Mouse (Mus musculus) C2C12 (cell line): Measurements from ENCODE around the gene Cox6a2. TPM values are rescaled to one million over a fixed set of nuclear protein-coding genes. Genes with fewer than 3 reads are reported as not detected.

ENCODE experiments used
- H3K27me3 ChIP-seq: one replicate; pipeline ENCODE4 v1.6.1; 2011; ENCODE audit not compliant: control insufficient read depth, insufficient read depth, insufficient read length
- H3K36me3 ChIP-seq: one replicate; pipeline ENCODE4 v1.6.1; 2011; ENCODE audit not compliant: control insufficient read depth, insufficient read depth
- H3K4me3 ChIP-seq: one replicate; pipeline ENCODE4 v1.5.1; 2011; ENCODE audit warnings: mild to moderate bottlenecking, control low read depth; ENCODE audit not compliant: poor library complexity, insufficient read depth, severe bottlenecking
- H3K79me2 ChIP-seq: one replicate; pipeline ENCODE4 v1.6.1; 2011; ENCODE audit not compliant: control insufficient read depth, insufficient read depth
- H3K79me3 ChIP-seq: one replicate; pipeline ENCODE4 v1.6.1; 2011; ENCODE audit warnings: low read depth, control low read depth
- H3ac ChIP-seq: one replicate; pipeline ENCODE3; 2011; ENCODE audit warnings: low read depth; ENCODE audit not compliant: control insufficient read depth, insufficient read length
- CEBPB ChIP-seq: IDR thresholded peaks from one replicate; pipeline ENCODE4 v1.6.1; 2011; ENCODE audit warnings: low read depth, mild to moderate bottlenecking, control low read depth, moderate library complexity
- CTCF ChIP-seq: IDR thresholded peaks from one replicate; pipeline ENCODE4 v1.5.1; 2011; ENCODE audit not compliant: control insufficient read depth, insufficient read depth, insufficient read length
- FOSL1 ChIP-seq: IDR thresholded peaks from one replicate; pipeline ENCODE4 v1.8.0; 2011; ENCODE audit warnings: mild to moderate bottlenecking, low read length; ENCODE audit not compliant: poor library complexity, insufficient read depth, severe bottlenecking
- MAX ChIP-seq: IDR thresholded peaks from one replicate; pipeline ENCODE4 v1.6.1; 2011; ENCODE audit warnings: mild to moderate bottlenecking, control low read depth
- MYOD1 ChIP-seq: IDR thresholded peaks from one replicate; pipeline ENCODE4 v1.6.1; 2011; ENCODE audit warnings: low read depth; ENCODE audit not compliant: control insufficient read depth, insufficient read length
- MYOG ChIP-seq: IDR thresholded peaks from one replicate; pipeline ENCODE4 v1.6.1; 2011; ENCODE audit not compliant: control insufficient read depth, insufficient read length; ENCODE audit errors: extremely low read depth
- USF1 ChIP-seq: IDR thresholded peaks from one replicate; pipeline ENCODE4 v1.6.1; 2011; ENCODE audit warnings: low read depth, mild to moderate bottlenecking, control low read depth, moderate library complexity
- polyA plus RNA-seq: library from polyadenylated mRNA; unstranded; fragments of >200 nt; fragmentation: generic; extraction: Trizol; gene quantifications from one replicate; pipeline ENCODE4 v1.2.1, GENCODE M21; 2012; ENCODE audit warnings: missing spikeins

The Cox6a2 gene
- polyA plus RNA-seq, 1 experiment: 1.9 TPM

DNA sequence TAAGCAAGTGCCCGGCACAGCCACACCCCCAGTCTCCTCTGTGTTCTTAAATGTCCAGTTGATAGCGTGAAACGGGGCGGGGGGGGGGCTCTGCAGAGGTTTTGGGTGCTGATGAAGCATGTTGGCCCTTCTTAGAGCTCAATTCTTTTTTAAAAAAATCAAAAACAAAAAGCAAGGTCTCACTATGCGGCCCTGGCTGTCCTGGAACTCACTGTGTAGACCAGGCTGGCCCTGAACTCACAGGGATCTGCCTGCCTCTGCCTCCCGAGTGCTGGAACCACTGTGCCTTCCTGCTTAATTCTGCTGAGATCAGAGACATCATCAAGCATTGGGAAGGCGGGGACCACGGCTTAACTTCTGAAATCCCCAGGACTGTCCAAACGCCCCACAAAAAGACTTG, 4.6 kb downstream of the Cox6a2 start:
- Histone ChIP-seq H3ac (no peak overlapping the region), H3K27me3 (peaks cover 52% of the 10 kb centered on the region), H3K79me3 (no peaks in the 10 kb centered on the region), H3K79me2 (no peaks in the 10 kb centered on the region), H3K4me3 (no peak overlapping the region), H3K36me3 (no peaks in the 10 kb centered on the region)
- TF ChIP-seq MYOG: no peak
- no peak for TF ChIP-seq CTCF

DNA sequence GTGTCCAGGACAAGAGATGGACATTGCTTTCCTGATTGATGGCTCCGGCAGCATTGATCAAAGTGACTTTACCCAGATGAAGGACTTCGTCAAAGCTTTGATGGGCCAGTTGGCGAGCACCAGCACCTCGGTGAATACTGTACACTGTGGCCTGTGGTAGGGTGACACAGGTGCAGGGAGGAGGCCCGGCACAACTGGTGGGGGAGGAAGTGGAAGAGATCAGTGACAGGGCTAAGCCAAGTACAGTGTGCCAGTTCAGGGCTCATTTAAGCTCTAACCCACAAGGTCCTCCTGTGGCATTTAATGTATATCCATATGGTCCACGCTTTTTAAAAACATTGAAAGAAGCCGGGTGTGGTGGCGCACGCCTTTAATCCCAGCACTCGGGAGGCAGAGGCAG, 24.5 kb downstream of the Cox6a2 start:
- Histone ChIP-seq H3K4me3 (no peak overlapping the region), H3K79me2 (no peaks in the 10 kb centered on the region), H3K79me3 (no peaks in the 10 kb centered on the region), H3ac (no peak overlapping the region), H3K27me3 (peaks cover 61% of the 10 kb centered on the region), H3K36me3 (no peaks in the 10 kb centered on the region)
- no peak for TF ChIP-seq MYOD1
- no peak for TF ChIP-seq USF1
- no peak for TF ChIP-seq FOSL1
- no peak for TF ChIP-seq CEBPB
- TF ChIP-seq CTCF: no peak
- TF ChIP-seq MYOG: no peak
- TF ChIP-seq MAX: no peak

DNA sequence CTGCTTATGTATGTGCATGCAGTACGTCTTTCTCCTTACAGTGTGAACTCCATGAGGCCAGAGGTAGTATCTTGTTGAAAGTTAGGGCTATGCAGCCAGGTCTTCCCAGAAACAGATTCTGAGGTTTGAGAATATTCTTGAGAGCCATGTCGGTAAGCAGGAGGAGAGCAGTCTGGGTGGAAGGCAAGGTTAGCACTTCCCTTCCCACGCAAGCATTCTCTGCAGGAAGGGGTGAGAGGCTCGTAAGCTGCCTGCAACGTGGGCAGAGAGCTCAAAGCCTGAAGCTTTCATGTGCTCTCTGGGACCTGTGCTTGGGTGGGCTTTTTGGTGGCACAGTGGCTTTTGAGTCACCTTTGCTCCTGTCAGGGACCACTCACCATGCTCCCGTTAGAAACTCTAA, 25.6 kb downstream of the Cox6a2 start:
- Histone ChIP-seq H3K4me3 (no peak overlapping the region), H3K79me3 (no peaks in the 10 kb centered on the region), H3K27me3 (peaks cover 62% of the 10 kb centered on the region), H3K79me2 (no peaks in the 10 kb centered on the region), H3ac (no peak overlapping the region), H3K36me3 (no peaks in the 10 kb centered on the region)
- TF ChIP-seq FOSL1 (no peak), MYOG (no peak), CEBPB (no peak), CTCF (no peak), USF1 (no peak), MYOD1 (no peak), MAX (no peak)

DNA sequence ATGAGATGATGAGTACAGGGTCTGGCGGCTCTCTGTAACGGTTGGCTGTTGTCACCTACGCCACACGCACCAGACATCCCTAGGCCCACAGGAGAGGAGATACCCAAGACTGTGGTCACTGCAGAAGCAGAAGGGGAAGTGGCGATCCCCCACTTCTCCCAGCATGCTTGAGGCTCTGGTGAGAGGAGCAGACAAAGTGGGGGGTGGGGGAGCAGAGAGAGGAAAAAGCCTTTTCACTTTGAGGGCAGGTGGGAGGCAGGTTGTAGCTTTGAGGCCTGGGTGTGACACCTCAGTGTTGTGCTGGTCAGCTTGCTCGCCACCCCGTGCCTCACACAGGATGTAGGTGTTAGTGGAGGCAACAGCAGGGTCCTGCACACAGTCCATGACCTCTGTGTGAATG, 26.1 kb downstream of the Cox6a2 start:
- H3K36me3 ChIP-seq: no peaks in the 10 kb centered on the region
- peaks cover 66% of the 10 kb centered on the region for H3K27me3 ChIP-seq
- no peak for TF ChIP-seq CTCF
- no peak for TF ChIP-seq FOSL1
- no peak for TF ChIP-seq MAX
- TF ChIP-seq MYOD1: no peak
- no peak overlapping the region for H3K4me3 ChIP-seq
- H3K79me3 ChIP-seq: no peaks in the 10 kb centered on the region
- no peaks in the 10 kb centered on the region for H3K79me2 ChIP-seq
- H3ac ChIP-seq: no peak overlapping the region

DNA sequence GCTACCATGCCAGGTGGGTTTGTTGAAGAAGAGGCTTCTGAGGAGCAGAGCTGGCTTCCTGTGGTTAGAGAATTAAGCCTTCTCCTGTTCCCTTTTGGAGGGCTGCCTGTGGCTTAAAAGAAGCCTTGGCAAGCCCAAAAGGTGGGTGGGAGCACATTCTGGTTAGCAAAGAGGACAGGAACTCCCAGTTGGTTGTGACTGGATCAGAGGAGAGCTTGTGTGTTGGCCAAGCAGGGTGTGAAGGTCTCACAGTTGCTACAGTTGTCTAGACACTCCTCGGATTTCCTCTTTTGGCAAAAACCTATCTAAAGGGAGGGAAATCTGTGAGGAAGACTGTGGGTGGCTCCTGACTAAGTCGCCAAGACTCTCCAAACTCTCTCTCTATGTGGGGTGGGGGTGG, 27.8 kb downstream of the Cox6a2 start:
- Histone ChIP-seq H3K79me3 (no peaks in the 10 kb centered on the region), H3K36me3 (no peaks in the 10 kb centered on the region), H3ac (no peak overlapping the region), H3K4me3 (no peak overlapping the region), H3K79me2 (no peaks in the 10 kb centered on the region), H3K27me3 (peaks cover 56% of the 10 kb centered on the region)
- no peak for TF ChIP-seq CEBPB
- no peak for TF ChIP-seq MAX
- no peak for TF ChIP-seq MYOD1
- no peak for TF ChIP-seq USF1
- TF ChIP-seq MYOG: no peak
- no peak for TF ChIP-seq FOSL1
- TF ChIP-seq CTCF: no peak

DNA sequence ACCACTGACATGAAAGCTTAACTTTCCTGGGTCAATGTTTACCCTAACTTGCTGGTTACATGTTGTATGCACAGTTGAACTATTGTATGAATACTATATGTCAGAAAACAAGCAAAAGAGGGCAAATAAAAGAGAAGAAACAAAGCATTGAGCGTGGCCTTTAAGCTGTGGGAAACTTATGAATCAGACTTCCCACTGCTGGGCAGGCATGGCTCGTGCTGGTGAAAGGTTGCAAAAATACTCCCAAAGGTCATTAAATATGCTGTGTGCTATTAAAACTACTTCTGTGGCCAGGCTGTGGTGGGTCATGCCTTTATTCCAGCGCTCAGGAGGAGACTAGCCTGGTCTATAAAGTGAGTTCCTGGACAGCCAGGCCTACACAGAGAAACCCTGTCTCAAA, 36.2 kb downstream of the Cox6a2 start:
- Histone ChIP-seq H3K27me3 (peaks cover 7% of the 10 kb centered on the region), H3ac (no peak overlapping the region), H3K79me2 (no peaks in the 10 kb centered on the region), H3K4me3 (no peak overlapping the region), H3K79me3 (no peaks in the 10 kb centered on the region), H3K36me3 (no peaks in the 10 kb centered on the region)
- no peak for TF ChIP-seq MYOD1
- TF ChIP-seq MAX: no peak
- no peak for TF ChIP-seq CEBPB
